Mouse (Mus musculus): ENCODE measurements around the gene Tiam2.

DNA sequence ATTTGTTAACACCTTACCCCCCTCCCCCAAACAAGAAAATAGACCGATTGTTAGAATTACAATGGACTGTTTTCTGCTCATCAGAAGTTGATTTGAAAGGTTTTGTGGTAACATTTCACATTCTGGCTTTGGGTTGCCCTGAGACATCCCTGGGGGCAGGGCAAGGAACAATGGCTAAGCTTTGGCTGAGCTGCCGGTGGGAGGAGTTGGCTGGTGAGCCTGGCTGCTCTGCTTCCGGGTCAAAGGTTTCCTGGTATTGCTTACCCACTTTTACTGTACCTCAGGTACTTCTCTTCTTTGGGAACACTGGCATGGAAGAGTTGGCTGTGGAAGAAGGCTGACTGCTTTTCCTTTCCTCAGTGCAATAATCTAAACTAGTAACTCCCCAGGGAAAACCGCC lies 25.3 kb downstream of the Tiam2 start:
- TF ChIP-seq CTCF (IDR thresholded peaks at IDR 0.05; ENCODE audit: insufficient read depth, low read depth, low read length) (no peak), POLR2A (IDR thresholded peaks at IDR 0.05; ENCODE audit: insufficient read depth, low read depth, low read length) (no peak)

Measured in olfactory bulb, adult 2 months (tissue).